Mouse (Mus musculus) A20 (cell line): ENCODE results near the gene Fam71a.
"Not testable (repeated sequence)": the region's sequence is repeated elsewhere in the genome, so short reads cannot be mapped to it uniquely, and the experiment has no call there.

Source experiments
- DNase-seq: peaks from one replicate; pipeline ENCODE4 v3.0.0-alpha.2; 2011; ENCODE audit warnings: low read depth, low spot score

Fam71a gene

DNA sequence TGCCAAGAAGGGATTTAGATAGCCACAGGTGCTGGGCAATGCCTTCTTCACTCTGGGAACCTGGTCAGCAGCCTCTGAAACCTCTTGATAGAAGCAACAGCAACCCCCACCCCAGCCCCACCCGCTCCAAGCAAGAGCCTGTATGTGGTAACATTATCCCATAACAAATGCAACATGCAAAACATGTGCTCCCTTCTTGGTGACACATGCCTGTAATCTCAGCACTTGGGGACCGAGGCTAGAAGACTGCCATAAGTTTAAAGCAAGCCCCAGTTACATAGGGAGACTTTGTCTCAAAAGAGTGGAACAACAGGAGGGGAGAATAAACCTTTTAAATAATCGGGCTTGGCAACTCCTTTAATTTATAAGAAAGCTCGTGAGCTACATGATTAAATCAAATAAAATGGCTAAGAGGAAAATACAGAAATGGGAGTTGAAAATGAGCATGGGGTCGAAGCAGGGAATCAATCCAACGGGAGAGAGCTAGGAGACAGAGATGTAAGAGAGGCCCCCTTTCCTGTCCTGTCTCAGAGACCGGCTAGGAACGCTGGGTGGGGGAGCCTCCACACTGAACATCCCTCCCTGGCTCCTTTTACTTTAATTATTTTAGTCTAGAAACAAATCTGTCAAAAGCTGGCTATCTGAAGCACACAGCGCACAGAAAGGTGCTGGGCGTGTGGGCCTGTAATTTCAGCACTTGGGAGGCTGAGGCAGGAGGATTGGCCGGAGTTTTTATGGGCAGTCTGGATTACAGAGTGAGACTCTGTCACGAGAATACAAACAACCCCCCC lies 17.0 kb upstream of the Fam71a start:
- DNase-seq, result no peak

DNA sequence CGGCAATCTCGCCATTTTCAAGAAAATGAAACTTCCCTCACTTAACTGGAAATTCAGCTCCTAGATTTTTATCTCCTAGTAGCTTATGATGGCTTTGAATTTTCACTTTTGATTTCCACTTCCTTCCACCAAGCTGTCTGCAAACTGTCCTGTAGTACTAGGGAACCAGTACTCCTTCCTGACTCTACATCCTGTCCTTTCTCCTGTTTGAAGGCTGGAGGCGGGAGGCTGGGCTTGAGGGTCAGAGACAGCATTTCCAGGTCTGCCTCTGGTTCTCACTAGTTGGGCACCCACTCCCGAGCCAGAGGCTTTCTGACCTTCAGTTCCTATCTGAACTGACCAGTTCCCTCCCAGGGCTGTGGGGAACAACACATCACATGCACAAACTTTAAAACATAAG lies 15.8 kb upstream of the Fam71a start:
- no peak for DNase-seq

DNA sequence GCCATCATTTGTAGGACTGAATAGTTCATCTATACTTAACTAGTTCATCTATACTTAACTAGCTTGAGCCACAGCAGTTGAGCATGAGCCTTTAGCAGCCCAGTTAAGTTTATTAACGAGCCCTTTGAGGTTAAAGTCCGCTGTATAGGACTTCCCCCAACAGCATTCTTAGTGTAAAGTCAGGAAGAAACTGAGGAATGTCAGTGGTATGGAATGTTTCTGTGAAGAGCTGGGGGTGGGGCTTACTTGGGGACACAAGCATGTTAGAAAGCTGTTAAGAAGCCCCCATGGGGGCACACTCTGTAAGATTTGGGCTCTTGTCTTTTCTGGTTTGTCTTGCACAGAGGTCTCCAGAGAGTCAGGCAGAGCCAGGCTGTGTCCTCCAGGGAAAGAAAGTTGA lies 15.2 kb upstream of the Fam71a start:
- DNase-seq, result no peak

DNA sequence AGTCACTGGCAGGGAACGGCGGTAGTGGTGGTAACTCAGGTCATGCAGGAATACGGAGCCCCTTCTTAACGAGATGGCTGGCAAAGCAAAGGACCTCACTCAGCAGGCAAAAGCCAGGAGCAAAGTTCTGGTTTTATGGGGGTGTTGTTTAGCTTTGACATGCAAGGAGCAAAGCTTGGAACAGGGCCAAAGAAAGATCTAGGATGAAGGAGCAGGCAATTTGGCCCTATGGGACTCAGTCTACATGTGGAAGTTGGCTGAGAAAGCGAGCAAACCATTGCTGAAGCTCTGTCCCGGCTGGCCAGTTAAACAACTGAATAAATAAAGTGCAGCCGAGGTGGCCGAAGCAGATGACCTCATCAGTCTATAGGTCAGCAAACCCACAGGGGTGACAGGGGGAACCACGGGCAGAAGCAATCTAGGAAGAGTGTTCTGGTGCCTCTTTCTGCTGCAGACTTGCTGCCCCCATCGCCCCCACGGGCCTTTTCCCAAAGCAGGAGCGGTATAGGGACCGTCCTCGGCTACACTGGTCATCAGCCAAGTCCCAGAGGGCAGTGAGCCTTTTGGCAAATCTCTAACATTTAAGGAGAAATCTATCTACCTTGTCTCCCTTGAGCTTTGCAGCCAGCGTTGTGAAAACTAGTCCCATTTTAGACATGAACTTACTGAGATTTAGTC lies 14.0 kb upstream of the Fam71a start:
- no peak for DNase-seq

DNA sequence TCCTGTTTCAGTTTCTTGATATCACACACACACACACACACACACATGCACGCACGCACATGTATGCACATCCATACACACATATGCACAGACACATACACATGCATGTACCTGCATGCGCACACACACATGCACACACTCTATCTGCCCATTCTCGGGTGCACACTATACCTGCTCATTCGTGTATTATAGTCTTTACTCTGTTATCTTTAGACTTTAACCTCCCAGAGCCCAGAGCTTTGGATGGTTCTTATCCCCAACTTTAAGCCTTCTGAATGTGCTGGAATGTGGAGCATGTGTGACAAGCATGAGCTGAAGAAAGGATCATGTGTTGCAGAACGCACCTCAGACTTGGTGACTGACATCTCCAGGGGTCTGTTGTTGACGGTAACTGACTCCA lies 12.3 kb upstream of the Fam71a start:
- no peak for DNase-seq

DNA sequence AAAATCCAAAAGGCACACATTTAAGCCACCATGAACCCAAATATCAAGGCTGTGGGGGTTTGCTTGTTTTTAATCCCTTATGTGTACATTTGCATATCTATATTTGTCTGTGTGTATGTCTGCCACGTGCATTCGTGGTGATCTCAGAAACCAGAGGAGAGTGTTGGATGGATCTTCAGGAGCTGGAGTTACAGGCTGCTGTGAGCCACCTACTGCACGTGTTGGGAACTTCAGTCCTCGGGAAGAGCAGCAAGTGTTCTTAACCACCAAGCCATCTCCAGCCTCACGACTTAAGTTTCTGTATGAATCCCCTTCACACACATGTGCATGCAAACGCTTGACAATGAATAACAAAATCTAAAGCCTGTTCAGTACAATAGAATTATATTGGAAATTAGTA lies 7.9 kb upstream of the Fam71a start:
- DNase-seq, result peak; percentile 38

DNA sequence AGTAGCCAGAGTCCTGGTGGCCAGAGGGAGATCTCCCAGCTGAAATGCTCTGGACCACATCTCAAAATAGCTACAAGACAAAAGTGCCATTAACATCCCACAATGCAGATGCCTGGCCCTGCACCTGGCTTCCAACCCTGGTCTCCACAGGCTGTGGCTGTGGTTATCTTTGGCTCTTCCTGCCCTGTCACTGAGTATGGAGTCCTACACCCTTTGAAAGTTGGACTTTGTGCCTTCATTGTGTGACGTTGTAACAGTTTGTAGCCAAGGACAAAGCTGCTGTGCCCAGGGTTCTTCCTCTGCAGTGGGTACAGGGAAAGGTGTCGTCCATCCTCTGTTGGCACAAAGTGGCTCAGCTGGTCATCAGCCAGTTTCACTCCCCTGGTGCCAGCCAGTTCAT lies 5.8 kb upstream of the Fam71a start:
- DNase-seq, result no peak

DNA sequence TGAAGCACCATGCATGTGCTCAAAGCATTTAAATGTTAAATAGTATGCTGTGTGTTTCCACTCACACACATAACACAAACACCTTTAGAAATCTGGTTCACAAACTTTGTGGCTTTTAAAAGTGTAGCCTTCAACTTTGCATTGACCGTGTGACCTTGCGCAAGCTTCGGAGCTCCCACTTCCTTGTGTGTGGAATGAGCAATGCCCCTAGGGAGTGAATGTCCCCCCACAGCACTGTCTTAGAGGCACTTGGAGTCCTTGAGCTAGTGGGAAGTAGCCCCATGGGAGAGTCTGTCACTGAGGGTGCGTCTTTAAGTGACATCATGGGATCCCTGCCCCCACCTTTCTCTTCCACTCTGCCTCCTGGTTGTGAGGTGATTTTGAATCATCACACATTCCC lies 1.6 kb upstream of the Fam71a start:
- no peak for DNase-seq

DNA sequence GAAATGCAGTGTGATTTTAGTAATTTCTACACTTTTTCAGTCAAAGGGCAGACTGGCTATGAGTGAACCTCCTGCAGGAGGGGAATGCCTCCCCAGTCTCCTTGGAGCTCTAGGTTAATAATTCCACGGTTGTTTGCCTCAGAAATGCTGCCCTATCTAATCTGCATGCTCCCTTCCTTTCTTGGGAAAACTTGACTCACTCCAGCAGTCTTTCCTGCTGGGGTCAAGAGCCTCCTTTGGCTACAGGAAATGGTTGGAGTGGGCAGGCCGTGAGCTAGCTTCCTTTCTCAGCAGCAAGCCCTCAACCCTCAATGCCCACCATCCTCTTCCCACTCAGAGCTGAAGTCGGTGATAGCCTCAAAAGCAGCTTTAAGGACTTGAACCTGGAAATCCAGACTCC lies 10.3 kb downstream of the Fam71a start:
- no peak for DNase-seq

DNA sequence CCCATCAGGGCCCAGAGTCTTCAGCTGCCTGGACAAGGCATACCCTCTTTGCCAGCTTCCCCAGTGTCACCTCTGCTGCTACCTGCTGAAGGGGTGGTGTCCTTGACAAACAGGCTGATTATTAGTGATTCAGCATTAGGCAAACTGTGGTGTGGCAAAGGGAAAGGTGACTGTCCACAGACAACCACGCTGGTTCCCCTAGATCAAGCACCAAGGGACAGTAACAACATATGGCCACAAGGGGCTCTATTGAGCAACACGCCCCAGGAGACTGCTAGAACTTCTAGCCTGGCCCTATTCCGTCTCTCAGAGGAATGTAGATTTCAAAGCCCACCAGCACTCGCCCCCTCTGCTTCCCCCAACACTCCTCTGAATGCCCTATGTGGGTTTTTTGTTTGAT lies 11.6 kb downstream of the Fam71a start:
- DNase-seq, result peak; percentile 51

DNA sequence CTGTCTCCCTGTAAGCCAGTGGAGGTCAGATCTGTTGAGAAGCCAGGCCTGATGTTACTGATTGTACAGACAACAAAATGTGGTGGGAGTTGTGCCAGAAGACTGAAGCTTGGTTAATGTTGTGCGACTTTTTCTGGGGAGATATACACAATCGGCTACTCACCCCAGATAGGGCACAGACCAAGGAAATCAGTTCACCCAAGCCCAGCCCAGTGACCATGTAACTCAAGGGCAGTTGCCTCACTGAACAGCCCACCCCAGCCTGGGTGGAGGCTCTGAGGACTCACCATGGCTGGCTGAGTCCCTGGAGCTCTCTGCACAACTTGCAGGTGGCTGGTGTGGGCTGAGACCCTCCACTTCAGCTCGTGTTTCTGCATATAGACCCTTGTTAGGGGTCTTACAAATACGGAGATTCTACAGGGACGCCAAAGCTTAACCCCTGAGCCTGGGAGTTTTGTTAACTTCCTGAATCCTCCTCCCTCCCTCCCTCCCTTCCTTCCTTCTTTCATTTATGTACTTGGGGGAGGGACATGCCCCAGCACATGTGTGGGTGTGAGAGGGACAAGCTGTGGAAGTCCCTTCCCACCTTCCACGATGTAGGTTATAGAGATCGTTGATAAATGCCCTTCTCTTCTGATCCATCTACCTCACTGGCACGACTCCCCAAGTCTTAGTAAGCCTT lies 13.6 kb downstream of the Fam71a start:
- DNase-seq, result no peak

DNA sequence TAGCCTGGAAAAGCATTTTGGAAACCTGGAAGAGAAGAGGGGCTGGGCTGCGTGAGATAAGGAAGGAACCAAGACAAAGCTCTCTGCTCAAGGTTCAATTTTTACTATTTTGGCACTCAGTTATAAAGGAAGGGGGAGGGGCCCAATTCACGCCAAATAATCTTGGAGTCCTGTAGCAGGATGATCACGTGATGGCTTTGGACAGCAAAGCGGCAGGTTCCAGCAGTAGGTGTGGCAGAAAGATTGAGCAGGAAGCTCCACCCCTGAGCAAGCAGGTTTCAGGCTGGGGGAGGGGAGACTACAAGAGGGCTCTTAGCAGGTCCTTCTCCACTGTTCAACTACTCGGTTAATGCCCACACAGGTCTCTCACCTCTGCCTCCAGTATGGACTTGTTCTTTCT lies 15.1 kb downstream of the Fam71a start:
- not testable (repeated sequence) for DNase-seq

DNA sequence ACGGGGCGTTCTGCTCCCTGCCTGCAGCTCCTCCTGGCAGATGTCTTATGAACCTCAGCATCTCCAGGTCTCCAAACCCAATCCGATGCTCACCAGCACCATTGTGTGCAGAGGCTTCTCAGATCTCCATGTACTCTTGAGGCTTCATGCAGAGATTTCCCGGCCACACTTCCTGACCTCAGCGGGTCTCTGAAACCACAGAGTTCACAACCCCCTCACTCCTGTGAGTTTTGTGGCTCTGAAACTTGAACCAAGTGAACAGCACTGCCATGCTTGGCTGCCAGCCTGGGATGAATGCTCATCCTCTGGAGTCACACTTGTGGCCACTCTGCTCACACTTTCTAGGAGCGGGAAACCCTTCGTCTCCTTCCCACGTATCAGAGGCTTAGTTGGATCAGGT lies 23.6 kb downstream of the Fam71a start:
- DNase-seq, result no peak

DNA sequence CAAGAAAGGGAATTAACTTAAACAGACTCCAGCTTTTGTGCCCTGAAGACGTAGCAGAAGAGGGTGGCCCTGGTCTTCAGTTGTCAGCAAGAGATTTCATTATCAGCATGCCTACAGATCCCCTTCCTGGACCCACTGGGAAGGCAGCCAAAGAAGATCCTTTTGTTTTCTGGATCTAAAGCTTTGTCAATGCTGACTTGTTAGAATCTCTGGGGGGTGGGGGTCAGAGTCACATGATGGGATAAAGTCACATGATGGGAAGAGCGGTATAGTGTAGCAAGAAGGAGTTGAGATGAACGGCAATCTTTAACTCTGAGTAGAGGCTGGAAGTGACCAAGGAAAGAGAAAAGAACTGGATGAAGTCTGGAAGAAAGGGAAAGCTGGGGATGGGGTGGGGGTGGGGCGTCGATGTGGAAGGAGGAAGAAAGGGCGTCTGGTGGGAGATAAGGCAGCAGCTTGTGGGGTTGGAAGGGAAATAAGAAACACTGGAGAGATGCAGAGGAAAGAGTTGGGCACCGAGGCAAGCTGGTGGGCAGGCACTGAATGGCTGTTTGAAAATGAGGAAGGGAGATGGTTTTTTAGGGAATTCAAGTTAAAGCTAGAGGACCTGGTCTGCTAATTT lies 25.6 kb downstream of the Fam71a start:
- no peak for DNase-seq

DNA sequence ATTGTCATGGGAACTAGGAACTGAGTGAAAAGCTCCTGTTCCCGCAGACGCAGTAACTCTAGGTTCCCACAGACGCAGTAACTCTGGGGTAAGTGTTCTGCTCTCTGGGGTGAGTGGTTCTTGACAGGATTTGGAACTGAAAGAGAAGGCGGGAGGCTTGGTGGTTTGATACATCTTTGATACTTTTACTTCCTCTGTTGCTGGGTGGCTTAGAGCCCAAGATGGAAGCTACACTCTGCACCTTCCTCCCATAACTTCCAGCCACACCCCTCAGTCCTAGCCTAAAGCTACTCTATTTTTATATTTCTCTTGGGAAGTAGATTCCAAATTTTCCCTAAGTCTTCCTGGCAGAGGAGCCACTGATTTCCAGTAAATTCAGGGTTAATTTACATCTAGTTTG lies 26.2 kb downstream of the Fam71a start:
- DNase-seq, result no peak

DNA sequence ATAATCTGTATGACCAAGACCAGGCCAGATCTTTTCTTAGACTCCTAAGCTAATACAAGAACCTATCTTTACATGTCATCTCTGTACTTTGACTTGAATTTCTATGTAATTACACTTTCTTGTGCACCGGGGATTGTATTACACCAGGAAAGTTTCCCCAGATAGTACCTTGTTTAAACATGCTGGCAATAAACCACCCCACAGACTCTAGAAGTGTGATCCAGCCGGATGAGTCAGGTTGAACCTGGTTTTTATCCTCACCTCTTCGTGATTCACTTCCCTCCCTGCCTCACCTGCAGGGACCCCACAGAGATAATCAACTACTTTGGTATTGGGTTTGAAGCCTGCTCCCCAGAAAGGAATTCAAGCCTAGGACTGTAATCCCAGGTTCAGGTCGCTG lies 29.2 kb downstream of the Fam71a start:
- DNase-seq, result no peak

DNA sequence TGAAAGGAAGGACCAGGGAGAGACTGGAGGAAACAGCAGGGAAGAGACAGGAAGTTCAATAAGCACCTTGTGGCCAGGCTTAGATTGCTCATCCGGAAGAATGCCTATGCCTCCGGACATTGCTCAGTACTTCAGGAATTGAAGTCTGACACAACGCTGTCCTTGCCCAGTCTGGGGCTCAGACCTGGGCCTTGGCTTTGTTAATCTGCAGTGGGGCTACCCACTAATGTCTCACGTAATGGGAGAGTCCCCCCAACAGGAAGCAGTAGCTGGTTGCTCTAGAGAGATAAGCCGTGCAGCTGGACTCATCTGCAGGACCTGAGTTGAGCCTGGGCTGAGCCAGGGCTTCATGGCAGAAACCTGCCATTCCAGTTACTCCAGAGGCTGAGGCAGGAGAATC lies 31.7 kb downstream of the Fam71a start:
- no peak for DNase-seq

DNA sequence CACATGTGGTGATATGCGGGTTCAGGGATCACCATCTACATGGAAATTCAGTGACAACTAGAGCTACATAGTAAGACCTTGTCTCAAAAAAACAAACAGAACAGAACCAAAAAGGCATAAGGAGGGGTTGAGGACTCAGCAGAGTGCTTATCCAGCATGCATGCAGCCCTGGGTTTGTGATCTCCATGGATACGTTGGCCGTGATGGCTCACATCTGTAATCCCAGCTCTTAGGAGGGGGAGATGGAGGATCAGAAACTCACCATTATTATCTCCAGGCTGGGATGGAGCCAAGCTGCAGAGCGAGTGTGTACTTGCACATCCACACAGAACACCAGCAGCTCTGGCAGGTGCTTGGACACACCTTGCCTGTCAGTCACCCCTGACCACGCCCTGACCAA lies 32.4 kb downstream of the Fam71a start:
- DNase-seq, result no peak

DNA sequence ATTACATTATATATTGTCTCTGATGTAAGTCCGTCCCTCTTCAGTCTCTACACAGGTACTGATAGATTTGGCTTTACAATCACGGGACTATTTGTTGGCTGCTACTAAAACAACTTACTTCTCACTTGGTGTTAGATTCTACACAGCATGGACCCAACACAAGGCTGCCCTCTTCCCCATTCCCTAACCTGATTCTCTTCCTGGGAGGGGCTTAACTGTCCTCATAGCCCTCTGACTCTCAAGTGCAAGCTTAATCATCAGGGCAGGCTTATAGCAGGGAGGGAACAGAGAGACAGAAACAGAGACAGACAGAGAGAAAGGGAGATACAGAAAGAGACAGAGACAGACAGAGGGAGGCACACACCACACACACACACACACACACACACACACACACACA lies 32.9 kb downstream of the Fam71a start:
- no peak for DNase-seq

DNA sequence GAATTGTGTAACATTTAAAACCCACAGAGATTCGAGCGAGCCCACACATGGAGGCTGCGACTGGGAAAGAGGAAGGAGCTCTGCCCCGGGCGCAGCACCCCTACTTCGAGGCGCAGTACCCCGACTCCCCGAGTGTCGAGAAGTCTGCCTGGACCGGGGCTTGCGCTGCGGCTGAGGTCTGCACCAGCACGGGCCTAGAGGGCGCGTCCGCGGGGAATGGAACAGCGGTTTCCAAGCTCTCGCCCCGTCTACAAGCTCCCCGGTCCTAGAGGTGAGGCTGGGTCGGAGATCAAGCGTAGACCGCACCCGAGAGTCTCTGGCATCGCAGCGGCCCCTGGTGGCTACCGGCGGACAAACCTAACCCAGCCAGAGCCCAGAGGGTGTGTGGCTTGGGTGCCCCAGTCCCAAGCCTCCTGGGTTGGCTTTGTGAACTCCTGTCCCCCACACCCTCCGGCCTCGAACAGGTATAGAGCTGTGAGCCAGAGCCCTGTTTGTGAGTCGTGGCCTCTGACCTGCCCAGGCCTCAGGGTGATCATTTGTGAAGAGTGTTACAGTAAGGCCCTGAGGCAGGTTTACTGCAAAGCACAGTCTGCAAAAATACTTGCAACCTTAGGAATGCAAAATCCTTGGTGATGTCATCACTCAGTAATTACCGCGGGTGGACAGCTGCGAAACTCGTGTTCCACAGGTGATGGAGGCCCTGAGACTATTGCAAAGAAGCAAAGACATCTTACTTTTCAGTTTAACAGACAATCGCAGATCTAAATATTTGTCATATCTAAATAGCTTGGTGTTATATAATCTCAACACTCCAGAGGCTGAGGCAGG lies 38.6 kb downstream of the Fam71a start:
- DNase-seq, result peak; percentile 78

DNA sequence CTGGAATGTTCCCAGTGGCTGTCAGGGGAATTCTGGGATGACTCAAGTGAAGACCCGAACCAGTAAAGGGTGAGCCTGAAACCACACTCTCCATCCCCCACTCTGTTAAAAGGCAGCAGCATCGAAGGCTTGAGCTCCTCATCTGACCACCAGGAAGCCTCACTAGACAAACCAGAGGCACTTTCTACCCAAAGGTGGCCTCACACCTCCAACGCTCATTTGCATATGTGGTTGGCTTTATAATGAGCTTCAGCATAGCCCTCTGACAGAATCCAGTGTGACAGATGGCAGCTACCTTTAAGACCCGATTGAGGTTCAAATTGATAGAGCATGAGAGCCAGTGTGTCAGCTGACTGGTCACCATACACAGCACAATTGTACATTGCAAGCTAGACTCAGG lies 40.3 kb downstream of the Fam71a start:
- DNase-seq, result peak; percentile 58

DNA sequence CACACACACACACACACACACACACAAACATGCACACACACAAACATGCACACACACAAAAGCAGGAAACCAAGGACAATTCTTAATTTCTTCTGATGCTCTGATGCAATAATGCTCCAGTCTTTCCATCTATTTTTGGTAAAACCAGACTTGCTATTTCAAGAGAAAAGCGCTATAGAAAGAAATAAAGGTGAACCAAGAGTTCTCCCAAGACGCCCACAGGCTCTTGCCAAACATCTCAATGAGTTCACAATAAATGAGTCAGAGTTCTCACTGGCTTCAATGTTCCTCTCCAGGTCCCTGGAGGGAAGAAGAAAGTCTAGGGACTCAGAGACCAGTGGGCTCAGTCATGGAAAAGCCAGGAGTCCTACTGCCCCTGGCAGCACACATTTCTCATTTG lies 40.9 kb downstream of the Fam71a start:
- no peak for DNase-seq
